Mouse (Mus musculus): ENCODE measurements around the gene Lmo7. TPM values are rescaled to one million over a fixed set of nuclear protein-coding genes. Genes with fewer than 3 reads are reported as not detected.

Gene Lmo7
- polyA plus RNA-seq, 1 experiment from 2014 or later, result 7.1 TPM

- Histone ChIP-seq H3K27me3 (ENCODE audit: control insufficient read depth, insufficient read depth, low read length) (no peaks in the 10 kb centered on the region), H3K4me2 (ENCODE audit: low read depth, severe bottlenecking) (no peak overlapping the region), H3K4me1 (ENCODE audit: control insufficient read depth, insufficient read depth, low read length) (peaks cover 7% of the 10 kb centered on the region), H3K27ac (replicated peaks; ENCODE audit: low read depth, low read length) (no peak overlapping the region), H3K4me3 (ENCODE audit: low read depth, low read length) (no peak overlapping the region), H3K36me3 (ENCODE audit: control insufficient read depth, insufficient read depth, low read length) (no peaks in the 10 kb centered on the region), H3K9me3 (ENCODE audit: control insufficient read depth, low read length) (no peaks in the 10 kb centered on the region), H3K9ac (ENCODE audit: low read length) (no peak overlapping the region)
- DNase-seq (ENCODE audit: low spot score), result no peak
- no peak for ATAC-seq (ENCODE audit: insufficient number of reproducible peaks, low FRiP score, low TSS enrichment, low read depth)
- 85% methylated on average over 3 of the region's 3 CpGs for WGBS
These were observed 104.4 kb downstream of the Lmo7 start for GRCm38 (mm10) chr14:101834109-101834508.

GRCm38 (mm10) chr14:101836401-101836800, 106.6 kb downstream of the Lmo7 start:
- ATAC-seq (ENCODE audit: insufficient number of reproducible peaks, low FRiP score, low TSS enrichment, low read depth), result no peak
- no peaks in the 10 kb centered on the region for H3K36me3 ChIP-seq (ENCODE audit: control insufficient read depth, insufficient read depth, low read length)
- no peak overlapping the region for H3K4me3 ChIP-seq (ENCODE audit: low read depth, low read length)

DNA sequence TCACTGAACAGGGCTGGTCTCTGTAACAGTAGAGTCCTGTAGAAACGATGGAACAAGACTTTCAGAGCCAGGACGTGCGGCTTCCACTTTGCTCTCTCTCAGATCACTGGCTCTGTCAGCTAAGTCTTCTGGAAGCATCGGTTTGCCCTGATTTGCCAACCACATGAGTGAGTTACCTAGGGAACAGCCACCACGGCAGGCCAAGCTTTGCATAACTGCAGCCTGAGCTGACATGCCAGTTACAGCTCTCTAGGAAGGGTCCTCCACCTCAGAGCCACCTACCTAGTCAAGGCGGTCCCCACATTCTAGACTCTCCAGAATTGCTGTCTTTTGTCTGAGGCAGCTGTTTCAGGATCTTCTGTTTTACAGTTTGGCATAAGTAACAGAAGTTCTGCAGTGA, 107.4 kb downstream of the Lmo7 start:
- Histone ChIP-seq H3K27ac (replicated peaks; ENCODE audit: low read depth, low read length) (no peak overlapping the region), H3K4me1 (ENCODE audit: control insufficient read depth, insufficient read depth, low read length) (no peaks in the 10 kb centered on the region), H3K4me3 (ENCODE audit: low read depth, low read length) (no peak overlapping the region), H3K27me3 (ENCODE audit: control insufficient read depth, insufficient read depth, low read length) (no peaks in the 10 kb centered on the region), H3K9ac (ENCODE audit: low read length) (no peak overlapping the region), H3K9me3 (ENCODE audit: control insufficient read depth, low read length) (no peaks in the 10 kb centered on the region), H3K4me2 (ENCODE audit: low read depth, severe bottlenecking) (no peak overlapping the region), H3K36me3 (ENCODE audit: control insufficient read depth, insufficient read depth, low read length) (no peaks in the 10 kb centered on the region)
- ATAC-seq (ENCODE audit: insufficient number of reproducible peaks, low FRiP score, low TSS enrichment, low read depth) (no peak), DNase-seq (ENCODE audit: low spot score) (no peak)
- 85% methylated on average over 6 of the region's 6 CpGs for WGBS

More at GRCm38 (mm10) chr14:101836401-101836800, 106.6 kb downstream of the Lmo7 start:
- Histone ChIP-seq H3K4me2 (ENCODE audit: low read depth, severe bottlenecking) (no peak overlapping the region), H3K27ac (replicated peaks; ENCODE audit: low read depth, low read length) (no peak overlapping the region), H3K4me1 (ENCODE audit: control insufficient read depth, insufficient read depth, low read length) (no peaks in the 10 kb centered on the region), H3K9ac (ENCODE audit: low read length) (no peak overlapping the region), H3K9me3 (ENCODE audit: control insufficient read depth, low read length) (no peaks in the 10 kb centered on the region), H3K27me3 (ENCODE audit: control insufficient read depth, insufficient read depth, low read length) (no peaks in the 10 kb centered on the region)
- 85% methylated on average over 2 of the region's 2 CpGs for WGBS
- no peak for DNase-seq (ENCODE audit: low spot score)

DNA sequence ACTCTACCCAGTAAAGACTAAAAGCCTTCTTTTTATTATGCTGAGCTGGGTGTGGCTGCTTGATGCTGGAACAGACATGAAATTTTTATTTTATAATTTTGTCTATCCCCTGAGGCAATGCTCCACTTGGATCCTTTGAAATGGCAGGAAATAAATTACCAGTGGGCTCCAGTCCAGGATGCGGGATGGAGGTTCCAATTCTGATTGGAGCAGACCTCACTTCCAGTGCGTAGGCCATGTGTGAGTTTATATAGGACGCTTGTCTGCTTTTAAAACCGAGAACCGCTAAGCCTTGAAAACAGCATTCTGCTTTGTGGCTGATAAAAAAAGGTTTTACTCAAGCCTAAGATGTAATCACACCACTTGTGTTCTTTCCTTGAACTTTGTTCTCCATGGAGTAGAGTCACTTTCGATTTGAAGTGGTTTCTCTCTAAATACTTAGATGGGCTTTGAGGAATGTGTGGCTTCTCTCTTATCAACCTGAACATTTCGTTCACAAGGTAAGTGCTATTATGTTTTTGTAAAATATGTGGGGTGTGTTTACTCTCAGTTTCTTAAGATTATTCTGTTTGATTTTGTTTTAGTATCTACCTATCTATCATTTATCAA, 108.6 kb downstream of the Lmo7 start:
- DNase-seq (ENCODE audit: low spot score), result no peak
- no peak for ATAC-seq (ENCODE audit: insufficient number of reproducible peaks, low FRiP score, low TSS enrichment, low read depth)
- Histone ChIP-seq H3K27me3 (ENCODE audit: control insufficient read depth, insufficient read depth, low read length) (no peaks in the 10 kb centered on the region), H3K4me3 (ENCODE audit: low read depth, low read length) (no peak overlapping the region), H3K36me3 (ENCODE audit: control insufficient read depth, insufficient read depth, low read length) (no peaks in the 10 kb centered on the region), H3K4me2 (ENCODE audit: low read depth, severe bottlenecking) (no peak overlapping the region), H3K9me3 (ENCODE audit: control insufficient read depth, low read length) (no peaks in the 10 kb centered on the region), H3K27ac (replicated peaks; ENCODE audit: low read depth, low read length) (no peak overlapping the region), H3K9ac (ENCODE audit: low read length) (no peak overlapping the region), H3K4me1 (ENCODE audit: control insufficient read depth, insufficient read depth, low read length) (no peaks in the 10 kb centered on the region)
- WGBS, result 84% methylated on average over 7 of the region's 7 CpGs

- 69% methylated on average over 24 of the region's 24 CpGs for WGBS
- Histone ChIP-seq H3K9me3 (ENCODE audit: control insufficient read depth, low read length) (no peaks in the 10 kb centered on the region), H3K4me2 (ENCODE audit: low read depth, severe bottlenecking) (no peak overlapping the region), H3K9ac (ENCODE audit: low read length) (no peak overlapping the region), H3K4me3 (ENCODE audit: low read depth, low read length) (no peak overlapping the region), H3K27me3 (ENCODE audit: control insufficient read depth, insufficient read depth, low read length) (no peaks in the 10 kb centered on the region), H3K36me3 (ENCODE audit: control insufficient read depth, insufficient read depth, low read length) (no peaks in the 10 kb centered on the region), H3K4me1 (ENCODE audit: control insufficient read depth, insufficient read depth, low read length) (no peaks in the 10 kb centered on the region), H3K27ac (replicated peaks; ENCODE audit: low read depth, low read length) (no peak overlapping the region)
- no peak for ATAC-seq (ENCODE audit: insufficient number of reproducible peaks, low FRiP score, low TSS enrichment, low read depth)
- DNase-seq (ENCODE audit: low spot score), result no peak
These were observed 110.3 kb downstream of the Lmo7 start for GRCm38 (mm10) chr14:101839771-101840731.

GRCm38 (mm10) chr14:101841271-101841670, 111.5 kb downstream of the Lmo7 start:
- H3K4me3 ChIP-seq (ENCODE audit: low read depth, low read length), result no peak overlapping the region
- no peak overlapping the region for H3K27ac ChIP-seq (replicated peaks; ENCODE audit: low read depth, low read length)
- no peak for DNase-seq (ENCODE audit: low spot score)
- no peak overlapping the region for H3K9ac ChIP-seq (ENCODE audit: low read length)
- no peaks in the 10 kb centered on the region for H3K36me3 ChIP-seq (ENCODE audit: control insufficient read depth, insufficient read depth, low read length)
- WGBS, result 88% methylated on average over 5 of the region's 5 CpGs
- no peaks in the 10 kb centered on the region for H3K4me1 ChIP-seq (ENCODE audit: control insufficient read depth, insufficient read depth, low read length)
- H3K4me2 ChIP-seq (ENCODE audit: low read depth, severe bottlenecking), result no peak overlapping the region
- no peaks in the 10 kb centered on the region for H3K27me3 ChIP-seq (ENCODE audit: control insufficient read depth, insufficient read depth, low read length)
- no peaks in the 10 kb centered on the region for H3K9me3 ChIP-seq (ENCODE audit: control insufficient read depth, low read length)
- ATAC-seq (ENCODE audit: insufficient number of reproducible peaks, low FRiP score, low TSS enrichment, low read depth), result no peak

DNA sequence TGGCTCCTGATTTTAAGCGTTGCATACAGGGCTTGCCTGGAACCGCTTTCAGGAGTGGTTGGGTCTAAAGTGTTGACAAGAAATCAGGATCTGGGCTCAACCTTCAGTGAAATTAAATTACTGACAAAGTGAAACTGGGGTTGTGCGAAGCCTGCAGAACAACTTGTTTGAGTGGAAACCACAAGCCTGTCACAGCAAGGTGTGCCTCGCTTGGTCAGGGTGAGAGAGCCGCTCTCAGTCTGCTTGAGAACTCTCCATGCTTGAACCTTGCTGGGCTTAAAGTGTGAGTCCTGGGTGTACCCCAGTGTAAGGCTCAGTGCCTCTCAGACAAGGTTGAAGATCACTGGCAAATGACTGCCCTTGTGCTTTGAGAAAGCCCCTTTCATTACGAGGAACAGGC, 112.8 kb downstream of the Lmo7 start:
- Histone ChIP-seq H3K9me3 (ENCODE audit: control insufficient read depth, low read length) (no peaks in the 10 kb centered on the region), H3K4me3 (ENCODE audit: low read depth, low read length) (no peak overlapping the region), H3K4me2 (ENCODE audit: low read depth, severe bottlenecking) (no peak overlapping the region), H3K27ac (replicated peaks; ENCODE audit: low read depth, low read length) (no peak overlapping the region), H3K27me3 (ENCODE audit: control insufficient read depth, insufficient read depth, low read length) (no peaks in the 10 kb centered on the region), H3K36me3 (ENCODE audit: control insufficient read depth, insufficient read depth, low read length) (no peaks in the 10 kb centered on the region), H3K4me1 (ENCODE audit: control insufficient read depth, insufficient read depth, low read length) (no peaks in the 10 kb centered on the region), H3K9ac (ENCODE audit: low read length) (no peak overlapping the region)
- WGBS, result 87% methylated on average over 6 of the region's 6 CpGs
- no peak for DNase-seq (ENCODE audit: low spot score)
- ATAC-seq (ENCODE audit: insufficient number of reproducible peaks, low FRiP score, low TSS enrichment, low read depth), result no peak

- H3K4me1 ChIP-seq (ENCODE audit: control insufficient read depth, insufficient read depth, low read length), result no peaks in the 10 kb centered on the region
- H3K4me3 ChIP-seq (ENCODE audit: low read depth, low read length), result no peak overlapping the region
- no peak for ATAC-seq (ENCODE audit: insufficient number of reproducible peaks, low FRiP score, low TSS enrichment, low read depth)
- no peaks in the 10 kb centered on the region for H3K9me3 ChIP-seq (ENCODE audit: control insufficient read depth, low read length)
- DNase-seq (ENCODE audit: low spot score), result no peak
- WGBS, result 93% methylated on average over 17 of the region's 17 CpGs
- no peak overlapping the region for H3K9ac ChIP-seq (ENCODE audit: low read length)
- no peak overlapping the region for H3K4me2 ChIP-seq (ENCODE audit: low read depth, severe bottlenecking)
- no peaks in the 10 kb centered on the region for H3K36me3 ChIP-seq (ENCODE audit: control insufficient read depth, insufficient read depth, low read length)
- H3K27me3 ChIP-seq (ENCODE audit: control insufficient read depth, insufficient read depth, low read length), result no peaks in the 10 kb centered on the region
- no peak overlapping the region for H3K27ac ChIP-seq (replicated peaks; ENCODE audit: low read depth, low read length)
These were observed 113.7 kb downstream of the Lmo7 start for GRCm38 (mm10) chr14:101843443-101843842.
